Mouse (Mus musculus) left cerebral cortex, adult 9 months (tissue): ENCODE data around the gene Tom1l2.

Experiments used
- DNase-seq, 2 experiments: peaks; one replicate each; pipeline ENCODE4 v3.0.0; 2022; ENCODE audit warnings: low spot score in 2 of 2

The Tom1l2 gene

GRCm38 (mm10) chr11:60231326-60231725, 121.4 kb downstream of the Tom1l2 start:
- DNase-seq, result no peak

GRCm38 (mm10) chr11:60230512-60230911, 122.2 kb downstream of the Tom1l2 start:
- no peak for DNase-seq

- no peak for DNase-seq
These were observed 122.9 kb downstream of the Tom1l2 start for GRCm38 (mm10) chr11:60229821-60230220.

- no peak for DNase-seq
These were observed 124.2 kb downstream of the Tom1l2 start for GRCm38 (mm10) chr11:60228525-60228924.

- no peak for DNase-seq
These were observed 126.8 kb downstream of the Tom1l2 start for GRCm38 (mm10) chr11:60225874-60226273.

GRCm38 (mm10) chr11:60224676-60225075, 128.0 kb downstream of the Tom1l2 start:
- DNase-seq, result no peak

GRCm38 (mm10) chr11:60222469-60223236, 130.1 kb downstream of the Tom1l2 start, which contains the start of gene Srebf1:
Srebf1 (minus strand) TSS chr11:60222581.
- DNase-seq, result peak; percentile 59 to 75

GRCm38 (mm10) chr11:60222085-60222468, 130.6 kb downstream of the Tom1l2 start:
- no peak for DNase-seq

- DNase-seq, result no peak
These were observed 131.3 kb downstream of the Tom1l2 start for GRCm38 (mm10) chr11:60221425-60221824.

- DNase-seq, result peak; percentile 44 to 89
These were observed 132.4 kb downstream of the Tom1l2 start for GRCm38 (mm10) chr11:60220291-60220804.

GRCm38 (mm10) chr11:60219609-60220008, 133.1 kb downstream of the Tom1l2 start:
- no peak for DNase-seq

GRCm38 (mm10) chr11:60217467-60217866, 135.2 kb downstream of the Tom1l2 start:
- DNase-seq, result no peak

GRCm38 (mm10) chr11:60216671-60217070, 136.0 kb downstream of the Tom1l2 start:
- no peak for DNase-seq

GRCm38 (mm10) chr11:60213266-60213665, 139.4 kb downstream of the Tom1l2 start:
- no peak for DNase-seq

- DNase-seq, result no peak
These were observed 140.9 kb downstream of the Tom1l2 start for GRCm38 (mm10) chr11:60211761-60212160.

GRCm38 (mm10) chr11:60211152-60211551, 141.6 kb downstream of the Tom1l2 start:
- DNase-seq, result no peak

- DNase-seq, result peak; percentile 77 to 88
These were observed 142.4 kb downstream of the Tom1l2 start for GRCm38 (mm10) chr11:60210305-60210724.

GRCm38 (mm10) chr11:60209933-60210249, 142.8 kb downstream of the Tom1l2 start:
- no peak for DNase-seq

GRCm38 (mm10) chr11:60209217-60209932, 143.3 kb downstream of the Tom1l2 start:
- peak; percentile 71 to 88 for DNase-seq

GRCm38 (mm10) chr11:60208712-60209111, 144.0 kb downstream of the Tom1l2 start:
- no peak for DNase-seq

- DNase-seq, result no peak
These were observed 144.5 kb downstream of the Tom1l2 start for GRCm38 (mm10) chr11:60208201-60208600.

GRCm38 (mm10) chr11:60206207-60206606, 146.5 kb downstream of the Tom1l2 start:
- no peak for DNase-seq

GRCm38 (mm10) chr11:60205026-60205425, 147.7 kb downstream of the Tom1l2 start:
- DNase-seq, result no peak
